Mouse (Mus musculus) spleen, postnatal 14 days (tissue): ENCODE data around the gene Pced1b.
"Not testable (repeated sequence)": the region's sequence is repeated elsewhere in the genome, so short reads cannot be mapped to it uniquely, and the experiment has no call there.

Experiments
- DNase-seq, 2 experiments: peaks; one replicate each; pipeline ENCODE4 v3.0.0; 2021 to 2022; ENCODE audit warnings: low spot score in 2 of 2

Gene Pced1b

GRCm38 (mm10) chr15:97372611-97373131 lies 125.8 kb downstream of the Pced1b start:
- DNase-seq: no peak

- DNase-seq: peak in 1 of 2 experiments; percentile 33
These were observed 126.5 kb downstream of the Pced1b start for GRCm38 (mm10) chr15:97373203-97374084.

GRCm38 (mm10) chr15:97374085-97374844 lies 127.4 kb downstream of the Pced1b start:
- no peak for DNase-seq

GRCm38 (mm10) chr15:97374845-97375720 lies 128.2 kb downstream of the Pced1b start:
- DNase-seq: no peak

GRCm38 (mm10) chr15:97376081-97376742 lies 129.3 kb downstream of the Pced1b start:
- no peak for DNase-seq

GRCm38 (mm10) chr15:97376792-97377222 lies 129.9 kb downstream of the Pced1b start:
- no peak for DNase-seq

GRCm38 (mm10) chr15:97378061-97378460 lies 131.2 kb downstream of the Pced1b start:
- no peak for DNase-seq

- DNase-seq: peak in 1 of 2 experiments; percentile 49
These were observed 132.8 kb downstream of the Pced1b start for GRCm38 (mm10) chr15:97379489-97380304.

- no peak for DNase-seq
These were observed 135.7 kb downstream of the Pced1b start for GRCm38 (mm10) chr15:97382567-97382966.

GRCm38 (mm10) chr15:97383523-97384141 lies 136.7 kb downstream of the Pced1b start:
- DNase-seq: no peak

GRCm38 (mm10) chr15:97384170-97385018 lies 137.5 kb downstream of the Pced1b start:
- no peak for DNase-seq

- not testable (repeated sequence) for DNase-seq
These were observed 138.3 kb downstream of the Pced1b start for GRCm38 (mm10) chr15:97385174-97385573.

- no peak for DNase-seq
These were observed 140.9 kb downstream of the Pced1b start for GRCm38 (mm10) chr15:97387793-97388192.

- no peak for DNase-seq
These were observed 142.7 kb downstream of the Pced1b start for GRCm38 (mm10) chr15:97389577-97389976.

- no peak for DNase-seq
These were observed 143.9 kb downstream of the Pced1b start for GRCm38 (mm10) chr15:97390778-97391177.

- DNase-seq: no peak
These were observed 144.5 kb downstream of the Pced1b start for GRCm38 (mm10) chr15:97391436-97391835.

- DNase-seq: no peak
These were observed 147.7 kb downstream of the Pced1b start for GRCm38 (mm10) chr15:97394561-97394960.

GRCm38 (mm10) chr15:97396586-97397299 lies 149.8 kb downstream of the Pced1b start:
- DNase-seq: no peak
